Mouse (Mus musculus) G1E (cell line): ENCODE data around the gene Tmem258.

Experiments
- CTCF ChIP-seq: IDR thresholded peaks from 2 replicates; pipeline ENCODE4 v1.5.1; 2012; ENCODE audit warnings: low read depth, low read length, inconsistent platforms, mixed read lengths
- GATA1 ChIP-seq: IDR thresholded peaks from 2 replicates; pipeline ENCODE4 v1.6.1; 2012; ENCODE audit warnings: borderline replicate concordance, low read length, inconsistent platforms, mixed read lengths
- POLR2AphosphoS5 ChIP-seq: IDR thresholded peaks from 2 replicates; pipeline ENCODE4 v1.6.1; 2012; ENCODE audit warnings: low read depth, low read length, inconsistent platforms; ENCODE audit not compliant: insufficient replicate concordance
- TAL1 ChIP-seq: conservative IDR thresholded peaks from 2 replicates; pipeline ENCODE4 v1.6.1; 2012; ENCODE audit warnings: low read depth, low read length, inconsistent platforms, mixed read lengths

DNA sequence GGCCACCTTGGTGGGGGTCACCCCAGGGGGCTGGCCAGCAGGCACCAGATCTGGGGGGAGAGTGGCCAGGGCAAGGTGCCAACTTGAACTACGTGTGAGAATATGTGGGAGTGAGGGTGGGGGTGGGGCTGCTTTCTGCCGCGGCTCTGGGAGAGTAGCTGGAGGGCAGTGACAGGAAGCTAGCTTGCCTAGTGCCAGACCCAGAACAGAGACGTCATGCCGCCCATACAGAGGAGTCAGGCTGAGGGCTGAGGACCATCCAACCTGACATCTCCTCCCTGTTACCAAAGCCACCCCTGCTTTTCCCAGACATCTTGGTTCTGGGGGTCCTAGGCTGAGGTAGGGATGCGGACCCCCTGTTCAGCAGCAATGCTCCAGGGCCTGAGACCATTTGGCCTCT is 43.4 kb downstream of the Tmem258 start:
- TF ChIP-seq CTCF (no peak), GATA1 (no peak), POLR2AphosphoS5 (no peak), TAL1 (no peak)
